In genomic region chr7:122133338-122133625, GRCm38 (mm10) we compare ENCODE assay signal across 8 mouse cellular contexts. TPM values are rescaled to one million over a fixed set of nuclear protein-coding genes. Genes with fewer than 3 reads are reported as not detected.
DNase-seq lines count a peak whose midpoint lies in the region; ATAC-seq and TF ChIP-seq lines count a peak whose summit lies in the region.

No protein-coding gene starts in this region.

- H3K9me3 ChIP-seq in heart, embryonic 16.5 days (replicated peaks; ENCODE audit: control insufficient read depth, low read length), result no peaks in the 10 kb centered on the region
- no peaks in the 10 kb centered on the region for H3K9me3 ChIP-seq in MEL (replicated peaks; ENCODE audit: insufficient read depth, low read length)
- H3K9me3 ChIP-seq in hindbrain, embryonic 11.5 days (ENCODE audit: control insufficient read depth, low read length), result no peaks in the 10 kb centered on the region
- no peaks in the 10 kb centered on the region for H3K9me3 ChIP-seq in midbrain, embryonic 11.5 days (ENCODE audit: control insufficient read depth, low read length)

- H3K36me3 ChIP-seq in heart, embryonic 16.5 days (ENCODE audit: control insufficient read depth, insufficient read depth), result peaks cover 23% of the 10 kb centered on the region
- H3K36me3 ChIP-seq in MEL (ENCODE audit: control insufficient read depth in 1 of 2, insufficient read depth in 2 of 2, low read length in 2 of 2), result peaks cover 9 to 13% of the 10 kb centered on the region in 2 experiments
- 0 out of 2 replicates have a peak, but pooled peaks cover 3% of the 10 kb centered on the region for H3K36me3 ChIP-seq in hindbrain, embryonic 11.5 days (ENCODE audit: control insufficient read depth, insufficient read depth, low read length)
- peaks cover 3% of the 10 kb centered on the region; the same call in 1 of the 2 replicates for H3K36me3 ChIP-seq in midbrain, embryonic 11.5 days (ENCODE audit: control insufficient read depth, insufficient read depth, low read length)

- no peaks in the 10 kb centered on the region for H3K27me3 ChIP-seq in heart, embryonic 16.5 days (ENCODE audit: control insufficient read depth, insufficient read depth, low read length)
- no peaks in the 10 kb centered on the region for H3K27me3 ChIP-seq in MEL (ENCODE audit: control insufficient read depth in 1 of 2, insufficient read depth in 2 of 2, low read length in 2 of 2)
- H3K27me3 ChIP-seq in hindbrain, embryonic 11.5 days (ENCODE audit: control insufficient read depth, insufficient read depth, low read length), result no peaks in the 10 kb centered on the region
- H3K27me3 ChIP-seq in midbrain, embryonic 11.5 days (ENCODE audit: control insufficient read depth, insufficient read depth, low read length), result no peaks in the 10 kb centered on the region

- no peak for TF ChIP-seq EP300 in MEL (IDR thresholded peaks at IDR 0.05; ENCODE audit: low read depth in 1 of 2, low read length in 2 of 2)

- H3K4me2 ChIP-seq in heart, embryonic 16.5 days (ENCODE audit: low read depth, low read length), result peak overlapping the region; percentile 66
- peak overlapping the region; percentile 60 for H3K4me2 ChIP-seq in hindbrain, embryonic 11.5 days (replicated peaks; ENCODE audit: low read depth, low read length)
- H3K4me2 ChIP-seq in midbrain, embryonic 11.5 days, result peak overlapping the region; percentile 57

- no peak for TF ChIP-seq CTCF in MEL (IDR thresholded peaks at IDR 0.05 in 2 of 3, conservative IDR thresholded peaks at IDR 0.05 in 1 of 3; ENCODE audit: control insufficient read depth in 1 of 3, insufficient read depth in 1 of 3, low read depth in 2 of 3, low read length in 3 of 3, poor library complexity in 1 of 3, severe bottlenecking in 1 of 3)

- ATAC-seq in heart, embryonic 16.5 days (replicated peaks; ENCODE audit: extremely low read depth, insufficient read depth, low FRiP score), result no peak
- ATAC-seq in hindbrain, embryonic 11.5 days (ENCODE audit: low FRiP score), result peak; percentile 56
- no peak; the same call in 1 of the 2 replicates for ATAC-seq in midbrain, embryonic 11.5 days (ENCODE audit: low FRiP score)

- peaks cover 19% of the 10 kb centered on the region for H3K79me2 ChIP-seq in MEL (ENCODE audit: control insufficient read depth, insufficient read depth, low read length, poor library complexity)

- H3K27ac ChIP-seq in heart, embryonic 16.5 days (ENCODE audit: low read length), result peak overlapping the region; percentile 81
- peak overlapping the region; percentile 80 for H3K27ac ChIP-seq in MEL (ENCODE audit: control insufficient read depth, low read depth, low read length)
- peak overlapping the region; percentile 42; the same call in 1 of the 2 replicates for H3K27ac ChIP-seq in hindbrain, embryonic 11.5 days (ENCODE audit: low read depth, low read length)
- no peak overlapping the region for H3K27ac ChIP-seq in midbrain, embryonic 11.5 days (ENCODE audit: low read depth, low read length)

- H3K9ac ChIP-seq in heart, embryonic 16.5 days (ENCODE audit: low read length), result peak overlapping the region; percentile 92
- peak overlapping the region; percentile 93 for H3K9ac ChIP-seq in MEL (ENCODE audit: control insufficient read depth, low read depth, low read length, poor library complexity, severe bottlenecking)
- H3K9ac ChIP-seq in hindbrain, embryonic 11.5 days (ENCODE audit: low read depth, low read length), result peak overlapping the region; percentile 83
- peak overlapping the region; percentile 86 for H3K9ac ChIP-seq in midbrain, embryonic 11.5 days (ENCODE audit: low read length)

- DNase-seq in heart, postnatal 25 days (ENCODE audit: low spot score), result no peak
- DNase-seq in MEL (ENCODE audit: low read depth, low spot score), result no peak
- DNase-seq in hindbrain, embryonic 11.5 days (ENCODE audit: low spot score), result no peak
- no peak for DNase-seq in midbrain, embryonic 11.5 days (ENCODE audit: low spot score, missing footprints)
- no peak for DNase-seq in left cerebral cortex, postnatal 10 days (ENCODE audit: extremely low spot score in 1 of 2, low spot score in 2 of 2)
- no peak for DNase-seq in right cerebral cortex, postnatal 10 days (ENCODE audit: low spot score in 2 of 2)
- DNase-seq in layer of hippocampus, adult 18-20 months (ENCODE audit: low spot score in 2 of 2), result no peak

- TF ChIP-seq RAD21 in MEL (IDR thresholded peaks at IDR 0.05; ENCODE audit: low read depth, low read length), result no peak

- H3K4me1 ChIP-seq in heart, embryonic 16.5 days (ENCODE audit: control insufficient read depth, insufficient read depth, low read length), result peaks cover 9% of the 10 kb centered on the region
- H3K4me1 ChIP-seq in MEL (ENCODE audit: control insufficient read depth in 1 of 2, insufficient read depth in 2 of 2, low read length in 2 of 2), result peaks cover 2 to 4% of the 10 kb centered on the region in 2 experiments; a peak in 2 of 4 replicates
- no peaks in the 10 kb centered on the region for H3K4me1 ChIP-seq in hindbrain, embryonic 11.5 days (replicated peaks; ENCODE audit: control insufficient read depth, insufficient read depth, low read length)
- H3K4me1 ChIP-seq in midbrain, embryonic 11.5 days (ENCODE audit: control insufficient read depth, insufficient read depth, low read length), result peaks cover 12% of the 10 kb centered on the region; the same call in 1 of the 2 replicates

- H3K4me3 ChIP-seq in heart, embryonic 16.5 days (ENCODE audit: low read length), result peak overlapping the region; percentile 98
- H3K4me3 ChIP-seq in MEL (ENCODE audit: control insufficient read depth in 1 of 2, insufficient read depth in 1 of 2, low read depth in 2 of 2, low read length in 2 of 2), result peak overlapping the region; percentile 66 to 99
- peak overlapping the region; percentile 90 for H3K4me3 ChIP-seq in hindbrain, embryonic 11.5 days (ENCODE audit: low read depth, low read length)
- peak overlapping the region; percentile 73 for H3K4me3 ChIP-seq in midbrain, embryonic 11.5 days (ENCODE audit: low read depth, low read length)

- WGBS in heart, embryonic 16.5 days, result 13% methylated on average over 8 of the region's 8 CpGs
- 18% methylated on average over 8 of the region's 8 CpGs for WGBS in hindbrain, embryonic 11.5 days
- WGBS in midbrain, embryonic 11.5 days, result 19% methylated on average over 8 of the region's 8 CpGs

- TF ChIP-seq POLR2A in MEL (IDR thresholded peaks at IDR 0.05; ENCODE audit: control insufficient read depth in 1 of 2, insufficient read depth in 1 of 2, low read depth in 1 of 2, low read length in 2 of 2, poor library complexity in 1 of 2), result no peak

- intact Hi-C loops in heart, postnatal 25 days (cut with DNase I), result loop anchor here (2.0 kb wide), 1 partner anchor 32 kb away; the partner anchor contains the start of gene Ndufab1
- intact Hi-C loops in left cerebral cortex, postnatal 10 days (cut with DNase I), result loop anchor here (2.0 kb wide), 1 partner anchor 30 kb away; no protein-coding TSS in a partner anchor

RNA-seq across cellular contexts. Expression of gene Dctn5, which starts 0.4 kb away (rescaled TPM):
- 77.8 TPM in 2 replicates for polyA plus RNA-seq in heart, embryonic 16.5 days (2015; fragmentation: Nextera tagmentation; extraction: Ambion mirVana)
- 10 to 100 TPM; 25.8 to 28.6 TPM for total RNA-seq in heart, postnatal 25 days (2021)
- total RNA-seq in MEL (2012; rRNA removed), result 46.6 and 54.2 TPM in 2 replicates
- 100 to 1,000 TPM in 1 of 2 experiments, 10 to 100 TPM in 1; 71.3 to 203 TPM for polyA plus RNA-seq in MEL (2012; ENCODE audit: insufficient read depth in 1 of 2, insufficient read length in 2 of 2, low read depth in 1 of 2, low replicate concordance in 2 of 2, missing spikeins in 1 of 2)
- polyA plus RNA-seq in hindbrain, embryonic 11.5 days (2014; fragmentation: Nextera tagmentation; extraction: Ambion mirVana), result 143 and 144 TPM in 2 replicates
- polyA plus RNA-seq in midbrain, embryonic 11.5 days (2014; fragmentation: Nextera tagmentation; extraction: Ambion mirVana), result 140 and 141 TPM in 2 replicates
- total RNA-seq in left cerebral cortex, postnatal 10 days (2021), result 100 to 1,000 TPM; 103 to 107 TPM
- 100 to 1,000 TPM; 104 TPM for total RNA-seq in layer of hippocampus, adult 18-20 months (2021)

RNA-seq across cellular contexts. Expression of gene Palb2, which starts 0.5 kb away (rescaled TPM):
- polyA plus RNA-seq in heart, embryonic 16.5 days (2015; fragmentation: Nextera tagmentation; extraction: Ambion mirVana), result 8.2 and 9.7 TPM in 2 replicates
- total RNA-seq in heart, postnatal 25 days (2021), result under 1 TPM; 0.52 to 0.70 TPM
- 16.1 and 20.8 TPM in 2 replicates for total RNA-seq in MEL (2012; rRNA removed)
- polyA plus RNA-seq in MEL (2012; ENCODE audit: insufficient read depth in 1 of 2, insufficient read length in 2 of 2, low read depth in 1 of 2, low replicate concordance in 2 of 2, missing spikeins in 1 of 2), result 10 to 100 TPM in 1 of 2 experiments, not detected in 1; 17.7 TPM
- polyA plus RNA-seq in hindbrain, embryonic 11.5 days (2014; fragmentation: Nextera tagmentation; extraction: Ambion mirVana), result 14.6 and 20.9 TPM in 2 replicates
- polyA plus RNA-seq in midbrain, embryonic 11.5 days (2014; fragmentation: Nextera tagmentation; extraction: Ambion mirVana), result 19.0 and 22.6 TPM in 2 replicates
- total RNA-seq in left cerebral cortex, postnatal 10 days (2021), result 1 to 10 TPM; 1.9 to 3.4 TPM
- total RNA-seq in layer of hippocampus, adult 18-20 months (2021), result 1 to 10 TPM; 1.1 to 1.9 TPM

RNA-seq across cellular contexts. Expression of gene Plk1, which starts 26.0 kb away (rescaled TPM):
- polyA plus RNA-seq in heart, embryonic 16.5 days (2015; fragmentation: Nextera tagmentation; extraction: Ambion mirVana), result 91.0 and 96.3 TPM in 2 replicates
- 1 to 10 TPM in 1 of 2 experiments, under 1 TPM in 1; 0.81 to 1.2 TPM for total RNA-seq in heart, postnatal 25 days (2021)
- 46.7 and 67.8 TPM in 2 replicates for total RNA-seq in MEL (2012; rRNA removed)
- 100 to 1,000 TPM; 157 to 244 TPM for polyA plus RNA-seq in MEL (2012; ENCODE audit: insufficient read depth in 1 of 2, insufficient read length in 2 of 2, low read depth in 1 of 2, low replicate concordance in 2 of 2, missing spikeins in 1 of 2)
- 84.4 and 101 TPM in 2 replicates for polyA plus RNA-seq in hindbrain, embryonic 11.5 days (2014; fragmentation: Nextera tagmentation; extraction: Ambion mirVana)
- polyA plus RNA-seq in midbrain, embryonic 11.5 days (2014; fragmentation: Nextera tagmentation; extraction: Ambion mirVana), result 114 and 129 TPM in 2 replicates
- total RNA-seq in left cerebral cortex, postnatal 10 days (2021), result 1 to 10 TPM; 3.1 to 4.0 TPM
- total RNA-seq in layer of hippocampus, adult 18-20 months (2021), result 1 to 10 TPM; 1.4 to 1.9 TPM

RNA-seq across cellular contexts. Expression of gene Ndufab1, which starts 31.6 kb away (rescaled TPM):
- 1,647 and 1,675 TPM in 2 replicates for polyA plus RNA-seq in heart, embryonic 16.5 days (2015; fragmentation: Nextera tagmentation; extraction: Ambion mirVana)
- total RNA-seq in heart, postnatal 25 days (2021), result 1,000 to 10,000 TPM; 1,585 to 1,678 TPM
- 161 and 172 TPM in 2 replicates for total RNA-seq in MEL (2012; rRNA removed)
- polyA plus RNA-seq in MEL (2012; ENCODE audit: insufficient read depth in 1 of 2, insufficient read length in 2 of 2, low read depth in 1 of 2, low replicate concordance in 2 of 2, missing spikeins in 1 of 2), result 100 to 1,000 TPM; 119 to 452 TPM
- polyA plus RNA-seq in hindbrain, embryonic 11.5 days (2014; fragmentation: Nextera tagmentation; extraction: Ambion mirVana), result 649 and 690 TPM in 2 replicates
- polyA plus RNA-seq in midbrain, embryonic 11.5 days (2014; fragmentation: Nextera tagmentation; extraction: Ambion mirVana), result 688 and 709 TPM in 2 replicates
- total RNA-seq in left cerebral cortex, postnatal 10 days (2021), result 100 to 1,000 TPM; 274 TPM
- 100 to 1,000 TPM; 305 to 306 TPM for total RNA-seq in layer of hippocampus, adult 18-20 months (2021)

RNA-seq across cellular contexts. Expression of gene Ern2, which starts 52.7 kb away (rescaled TPM):
- 0.22 and 0.30 TPM in 2 replicates for polyA plus RNA-seq in heart, embryonic 16.5 days (2015; fragmentation: Nextera tagmentation; extraction: Ambion mirVana)
- total RNA-seq in heart, postnatal 25 days (2021), result not detected
- total RNA-seq in MEL (2012; rRNA removed), result not detected in 2 replicates
- not detected for polyA plus RNA-seq in MEL (2012; ENCODE audit: insufficient read depth in 1 of 2, insufficient read length in 2 of 2, low read depth in 1 of 2, low replicate concordance in 2 of 2, missing spikeins in 1 of 2)
- polyA plus RNA-seq in hindbrain, embryonic 11.5 days (2014; fragmentation: Nextera tagmentation; extraction: Ambion mirVana), result 0.07 and 0.19 TPM in 2 replicates
- polyA plus RNA-seq in midbrain, embryonic 11.5 days (2014; fragmentation: Nextera tagmentation; extraction: Ambion mirVana), result 0.04 and 0.07 TPM in 2 replicates
- 1 to 10 TPM in 1 of 2 experiments, under 1 TPM in 1; 0.92 to 1.1 TPM for total RNA-seq in left cerebral cortex, postnatal 10 days (2021)
- 1 to 10 TPM in 1 of 2 experiments, under 1 TPM in 1; 0.36 to 1.1 TPM for total RNA-seq in layer of hippocampus, adult 18-20 months (2021)
